Mouse (Mus musculus) cortical plate, adult 2 months (tissue): ENCODE measurements at regions not wholly inside any gene's neighbourhood (a gene's known extent, or its start where the extent isn't known, plus 50 kb on each side); places are given as distances from the start of the nearest gene placed in this dataset.

Experiments
- CTCF ChIP-seq: fragments of 200-500 bp; IDR thresholded peaks from 2 replicates; pipeline ENCODE4 v1.5.1; 2011; ENCODE audit warnings: mild to moderate bottlenecking, control low read depth, low read length; ENCODE audit not compliant: insufficient read depth; ENCODE audit errors: extremely low read depth
- POLR2A ChIP-seq: fragments of 200-500 bp; IDR thresholded peaks from 2 replicates; pipeline ENCODE4 v1.6.1; 2011; ENCODE audit warnings: mild to moderate bottlenecking, low read length, control low read depth; ENCODE audit not compliant: insufficient read depth; ENCODE audit errors: extremely low read depth

DNA sequence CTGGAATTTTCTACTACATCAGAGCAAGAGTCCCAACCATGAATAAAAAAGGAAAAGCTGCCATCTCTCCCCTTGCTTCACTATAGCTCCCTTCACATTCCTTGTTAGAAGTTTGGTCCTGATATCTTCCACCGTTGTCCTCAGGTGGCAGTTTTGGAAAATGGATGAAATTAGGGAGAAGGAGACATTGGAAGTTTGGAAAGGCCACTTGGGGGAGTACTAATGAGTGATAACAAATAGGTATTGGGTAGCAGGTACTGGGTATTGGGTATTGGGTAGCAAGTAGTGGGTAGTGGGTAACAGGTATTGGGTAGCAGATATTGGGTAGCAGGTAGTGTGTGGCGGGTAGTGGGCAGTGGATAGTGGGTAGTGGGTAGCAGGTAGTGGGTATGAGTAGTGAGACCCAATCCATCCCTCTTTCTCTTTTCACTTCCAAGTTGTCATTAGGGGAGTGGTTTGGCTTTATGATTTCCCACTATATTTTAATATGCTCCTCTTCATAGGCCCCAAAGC is 285.8 kb upstream of the Myo3a start:
- TF ChIP-seq CTCF = no peak
- no peak for TF ChIP-seq POLR2A
